Mouse (Mus musculus): ENCODE results near the gene Socs3.

GRCm38 (mm10) chr11:118012595-118012994 lies 42.7 kb upstream of the Socs3 start:
- no peak for TF ChIP-seq POLR2A (IDR thresholded peaks at IDR 0.05; ENCODE audit: control insufficient read depth, low read depth, low read length)
- TF ChIP-seq CTCF (IDR thresholded peaks at IDR 0.05; ENCODE audit: control insufficient read depth, insufficient read depth, insufficient replicate concordance, low read depth, low read length): no peak
